Mouse (Mus musculus) sigmoid colon, adult 10 weeks (tissue): ENCODE data around the gene Krt8. TPM values are rescaled to one million over a fixed set of nuclear protein-coding genes. Genes with fewer than 3 reads are reported as not detected.

Experiments used
- polyA plus RNA-seq: library from polyadenylated mRNA; stranded (reverse); fragments of 350-450 nt; fragmentation: Illumina TruSeq; extraction: RNeasy Lipid Tissue Mini Kit (QIAGEN cat#74804); gene quantifications from one replicate; pipeline ENCODE4 v1.2.3, GENCODE M21; 2014; ENCODE audit warnings: low read depth, low replicate concordance

The Krt8 gene
- polyA plus RNA-seq, result 179 TPM

DNA sequence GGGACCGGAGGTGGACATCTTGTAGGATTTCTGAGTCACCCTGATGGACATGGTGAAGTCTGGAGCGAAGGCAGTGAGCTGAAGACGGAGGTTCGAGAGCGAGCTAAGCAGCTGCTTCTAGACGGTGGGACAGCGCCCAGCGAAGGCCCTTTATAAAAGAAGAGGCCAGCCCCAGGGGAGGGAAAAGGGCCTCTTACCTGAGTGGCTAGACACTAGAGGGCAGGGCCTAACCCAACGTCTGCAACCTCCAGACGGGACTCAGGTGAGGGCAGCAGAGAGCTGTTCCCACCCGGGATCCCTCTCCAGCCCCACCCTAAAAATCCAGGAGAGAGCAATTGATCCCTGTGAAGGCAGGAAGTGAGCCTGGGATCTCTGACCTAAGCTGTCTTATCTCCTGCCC lies at the start of gene Krt8:
Krt8 (minus strand) TSS at position 294 of the 400 bp plus-strand sequence.

DNA sequence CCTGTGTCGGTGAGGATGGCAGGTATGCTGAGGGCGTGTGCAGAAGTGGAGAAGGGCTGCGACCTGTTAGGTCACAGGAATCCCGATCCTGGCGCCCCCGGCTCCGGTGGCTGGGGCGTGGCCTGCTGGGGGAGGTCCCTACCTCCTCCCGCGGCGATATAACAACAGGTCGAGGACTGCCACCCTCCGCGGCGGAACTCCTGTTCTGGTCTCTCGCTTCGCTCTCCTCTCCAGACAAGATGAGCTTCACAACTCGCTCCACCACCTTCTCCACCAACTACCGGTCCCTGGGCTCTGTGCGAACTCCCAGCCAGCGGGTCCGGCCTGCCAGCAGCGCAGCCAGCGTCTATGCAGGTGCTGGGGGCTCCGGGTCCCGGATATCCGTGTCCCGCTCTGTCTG lies 23.8 kb upstream of the Krt8 start, which contains the start of gene Krt18:
Krt18 (plus strand) TSS at position 141 of the 400 bp plus-strand sequence.

GRCm38 (mm10) chr15:101954187-101954586 lies 50.1 kb downstream of the Krt8 start, which contains the start of gene Krt78:
Krt78 (minus strand) TSS chr15:101954287.

Other genes starting within 250 kb of the Krt8 start
- not detected for gene Krt72, start 218.0 kb downstream of the Krt8 start, polyA plus RNA-seq
- gene Krt73, start 202.1 kb downstream of the Krt8 start, polyA plus RNA-seq, result not detected
- gene Krt2, start 186.3 kb downstream of the Krt8 start, polyA plus RNA-seq, result not detected
- gene Krt1, start 153.7 kb downstream of the Krt8 start, polyA plus RNA-seq, result 0.16 TPM
- not detected for gene Krt77, start 134.8 kb downstream of the Krt8 start, polyA plus RNA-seq
- not detected for gene Krt76, start 111.6 kb downstream of the Krt8 start, polyA plus RNA-seq
- not detected for gene Krt4, start 79.7 kb downstream of the Krt8 start, polyA plus RNA-seq
- gene Krt79, start 64.2 kb downstream of the Krt8 start, polyA plus RNA-seq, result not detected
- gene Krt78, start 50.2 kb downstream of the Krt8 start, polyA plus RNA-seq, result not detected
- 14.7 TPM for gene Krt18, start 23.7 kb upstream of the Krt8 start, polyA plus RNA-seq
- gene Eif4b, start 69.3 kb upstream of the Krt8 start, polyA plus RNA-seq, result 230 TPM
- gene Tns2, start 95.9 kb upstream of the Krt8 start, polyA plus RNA-seq, result 17.3 TPM
- gene Spryd3, start 131.8 kb upstream of the Krt8 start, polyA plus RNA-seq, result 1.5 TPM
- 0.41 TPM for gene Igfbp6, start 139.9 kb upstream of the Krt8 start, polyA plus RNA-seq
- gene Soat2, start 146.0 kb upstream of the Krt8 start, polyA plus RNA-seq, result 0.32 TPM
- gene Zfp740, start 198.8 kb upstream of the Krt8 start, polyA plus RNA-seq, result 47.3 TPM
- 18.2 TPM for gene Csad, start 200.2 kb upstream of the Krt8 start, polyA plus RNA-seq
- 0.47 TPM for gene Itgb7, start 227.5 kb upstream of the Krt8 start, polyA plus RNA-seq